Mouse (Mus musculus): ENCODE measurements around the gene Ptms. TPM values are rescaled to one million over a fixed set of nuclear protein-coding genes. Genes with fewer than 3 reads are reported as not detected.

Gene Ptms
- polyA plus RNA-seq, 1 experiment from 2014 or later, result 255 TPM

GRCm38 (mm10) chr6:124943526-124943925, 23.6 kb upstream of the Ptms start:
- no peak for ATAC-seq (replicated peaks; ENCODE audit: insufficient number of reproducible peaks, insufficient read depth, low FRiP score, low read depth)
- WGBS, result 80% methylated on average over 3 of the region's 3 CpGs
- H3K9ac ChIP-seq, result no peak overlapping the region
- no peaks in the 10 kb centered on the region for H3K9me3 ChIP-seq (replicated peaks)
- no peak overlapping the region for H3K27ac ChIP-seq
- no peak overlapping the region for H3K4me3 ChIP-seq
- H3K36me3 ChIP-seq, result no peaks in the 10 kb centered on the region
- H3K4me1 ChIP-seq (replicated peaks), result no peaks in the 10 kb centered on the region
- no peaks in the 10 kb centered on the region for H3K27me3 ChIP-seq
- no peak overlapping the region for H3K4me2 ChIP-seq

- WGBS, result 90% methylated on average over 1 of the region's 1 CpGs
- ATAC-seq (replicated peaks; ENCODE audit: insufficient number of reproducible peaks, insufficient read depth, low FRiP score, low read depth), result no peak
Observed at GRCm38 (mm10) chr6:124941679-124942078, 21.8 kb upstream of the Ptms start.

DNA sequence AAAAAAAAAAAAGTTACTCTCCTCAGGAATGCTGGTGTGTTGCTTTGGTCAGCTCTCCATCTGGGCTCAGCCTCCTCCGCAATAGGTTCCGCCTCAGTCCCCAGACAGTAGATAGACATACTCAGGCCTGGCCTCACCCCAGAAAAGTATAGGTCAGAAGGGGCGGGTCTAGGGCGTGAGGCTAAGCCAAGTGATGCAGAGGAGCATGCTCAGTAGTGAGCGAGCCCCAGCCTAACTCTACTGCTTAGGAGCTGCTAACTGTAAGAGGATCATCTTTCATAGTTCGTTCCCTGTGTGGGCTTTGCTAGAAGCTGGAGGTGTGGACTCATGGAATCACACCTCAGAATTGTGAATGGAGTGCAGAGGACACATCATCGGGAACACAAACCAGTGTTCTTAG, 18.7 kb upstream of the Ptms start:
- Histone ChIP-seq H3K27ac (no peak overlapping the region), H3K4me3 (no peak overlapping the region), H3K4me2 (no peak overlapping the region), H3K27me3 (no peaks in the 10 kb centered on the region), H3K9ac (no peak overlapping the region), H3K4me1 (replicated peaks) (0 out of 2 replicates have a peak, but pooled peaks cover 10% of the 10 kb centered on the region), H3K36me3 (peaks cover 35% of the 10 kb centered on the region), H3K9me3 (replicated peaks) (no peaks in the 10 kb centered on the region)
- 88% methylated on average over 7 of the region's 7 CpGs for WGBS
- 0 out of 2 replicates have a peak, but pooled peaks have one; percentile 47 for ATAC-seq (replicated peaks; ENCODE audit: insufficient number of reproducible peaks, insufficient read depth, low FRiP score, low read depth)

More at GRCm38 (mm10) chr6:124941679-124942078, 21.8 kb upstream of the Ptms start:
- no peak overlapping the region for H3K4me2 ChIP-seq
- H3K36me3 ChIP-seq, result peaks cover 6% of the 10 kb centered on the region; the same call in 1 of the 2 replicates
- H3K9ac ChIP-seq, result no peak overlapping the region
- H3K27me3 ChIP-seq, result no peaks in the 10 kb centered on the region
- H3K9me3 ChIP-seq (replicated peaks), result no peaks in the 10 kb centered on the region
- H3K4me3 ChIP-seq, result no peak overlapping the region
- no peaks in the 10 kb centered on the region for H3K4me1 ChIP-seq (replicated peaks)
- no peak overlapping the region for H3K27ac ChIP-seq

- Histone ChIP-seq H3K4me3 (no peak overlapping the region), H3K36me3 (peaks cover 39% of the 10 kb centered on the region), H3K4me1 (replicated peaks) (peaks cover 15% of the 10 kb centered on the region), H3K9ac (no peak overlapping the region), H3K27ac (no peak overlapping the region), H3K9me3 (replicated peaks) (no peaks in the 10 kb centered on the region), H3K27me3 (no peaks in the 10 kb centered on the region), H3K4me2 (no peak overlapping the region)
- no peak for ATAC-seq (replicated peaks; ENCODE audit: insufficient number of reproducible peaks, insufficient read depth, low FRiP score, low read depth)
- 77% methylated on average over 2 of the region's 2 CpGs for WGBS
Observed at GRCm38 (mm10) chr6:124937493-124937892, 17.6 kb upstream of the Ptms start.

DNA sequence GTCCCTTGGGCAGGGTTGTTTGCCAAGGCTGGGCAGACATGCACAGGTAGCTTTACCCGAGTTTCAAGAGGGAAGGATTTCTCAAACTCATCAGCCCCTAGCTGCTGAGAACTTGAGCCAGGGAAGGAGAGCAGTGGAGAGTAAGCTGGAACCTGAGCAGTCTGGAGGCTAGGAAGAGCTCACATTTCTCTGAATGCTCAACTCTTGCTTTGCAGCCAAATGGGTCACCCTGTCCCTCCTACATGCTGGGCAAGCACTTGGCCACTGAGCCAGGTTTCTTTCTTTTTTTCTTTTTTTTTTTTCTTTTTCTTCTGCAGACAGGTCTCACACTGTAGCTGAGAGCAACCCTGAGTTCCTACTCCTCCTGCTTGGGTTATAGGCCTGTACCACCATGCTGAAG, 16.8 kb upstream of the Ptms start:
- Histone ChIP-seq H3K4me1 (replicated peaks) (peaks cover 20% of the 10 kb centered on the region), H3K9ac (no peak overlapping the region), H3K9me3 (replicated peaks) (no peaks in the 10 kb centered on the region), H3K27me3 (no peaks in the 10 kb centered on the region), H3K4me2 (no peak overlapping the region), H3K27ac (no peak overlapping the region), H3K4me3 (no peak overlapping the region), H3K36me3 (peaks cover 39% of the 10 kb centered on the region)
- WGBS, result 88% methylated on average over 1 of the region's 1 CpGs
- no peak for ATAC-seq (replicated peaks; ENCODE audit: insufficient number of reproducible peaks, insufficient read depth, low FRiP score, low read depth)

DNA sequence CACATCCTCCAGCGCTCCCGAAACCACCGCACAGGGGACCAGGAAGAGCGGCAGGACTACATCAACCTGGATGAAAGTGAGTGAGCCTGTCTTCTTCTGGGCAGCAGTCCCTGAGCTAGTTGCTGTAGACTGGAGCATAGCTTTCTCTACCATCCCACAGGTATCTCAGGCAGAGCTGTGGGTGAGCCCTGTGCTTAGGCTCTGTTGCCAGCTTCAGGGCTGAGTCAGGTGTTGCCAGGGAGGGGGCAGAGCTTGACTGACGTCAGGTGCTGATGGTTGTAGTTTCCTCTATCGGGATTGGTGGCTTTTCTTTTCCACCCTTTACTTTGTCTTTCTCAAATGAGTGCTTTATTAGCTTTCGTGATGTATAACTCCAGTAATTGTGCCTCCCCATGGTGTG, 14.8 kb upstream of the Ptms start:
- WGBS, result 91% methylated on average over 7 of the region's 7 CpGs
- H3K4me3 ChIP-seq, result no peak overlapping the region

DNA sequence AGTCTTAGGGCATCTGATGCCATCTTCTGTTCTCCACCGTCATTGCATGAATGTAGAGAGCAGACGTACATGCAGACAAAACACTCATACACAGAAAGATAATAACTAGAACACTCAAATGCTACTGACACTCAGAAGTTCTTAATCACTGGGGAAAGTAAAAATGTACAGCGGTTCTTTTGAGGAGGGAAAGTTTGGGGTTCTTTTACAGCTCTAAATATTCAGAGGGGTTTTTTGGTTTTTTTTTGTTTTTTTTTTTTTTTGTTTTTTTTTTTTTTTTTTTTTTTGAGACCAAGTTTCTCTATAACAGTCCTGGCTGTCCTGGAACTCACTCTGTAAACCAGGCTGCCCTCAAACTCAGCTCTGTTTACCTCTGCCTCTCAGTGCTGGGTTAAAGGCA, 13.2 kb upstream of the Ptms start:
- Histone ChIP-seq H3K4me3 (peak overlapping the region; percentile 87; the same call in 1 of the 2 replicates), H3K27ac (no peak overlapping the region), H3K4me1 (replicated peaks) (peaks cover 26% of the 10 kb centered on the region), H3K4me2 (peak overlapping the region; percentile 75; the same call in 1 of the 2 replicates), H3K9ac (no peak overlapping the region), H3K9me3 (replicated peaks) (no peaks in the 10 kb centered on the region), H3K27me3 (no peaks in the 10 kb centered on the region), H3K36me3 (peaks cover 39% of the 10 kb centered on the region)
- WGBS, result 88% methylated on average over 3 of the region's 3 CpGs
- no peak for ATAC-seq (replicated peaks; ENCODE audit: insufficient number of reproducible peaks, insufficient read depth, low FRiP score, low read depth)

More for the DNA sequence above, 14.8 kb upstream of the Ptms start:
- H3K4me1 ChIP-seq (replicated peaks), result peaks cover 26% of the 10 kb centered on the region
- no peak overlapping the region for H3K9ac ChIP-seq
- H3K36me3 ChIP-seq, result peaks cover 39% of the 10 kb centered on the region
- no peak overlapping the region for H3K27ac ChIP-seq
- H3K4me2 ChIP-seq, result no peak overlapping the region
- no peak for ATAC-seq (replicated peaks; ENCODE audit: insufficient number of reproducible peaks, insufficient read depth, low FRiP score, low read depth)
- H3K9me3 ChIP-seq (replicated peaks), result no peaks in the 10 kb centered on the region
- no peaks in the 10 kb centered on the region for H3K27me3 ChIP-seq

GRCm38 (mm10) chr6:124932314-124932695, 12.4 kb upstream of the Ptms start:
- peaks cover 39% of the 10 kb centered on the region for H3K36me3 ChIP-seq
- H3K9me3 ChIP-seq (replicated peaks), result no peaks in the 10 kb centered on the region
- H3K9ac ChIP-seq, result peak overlapping the region; percentile 93
- no peak for ATAC-seq (replicated peaks; ENCODE audit: insufficient number of reproducible peaks, insufficient read depth, low FRiP score, low read depth)
- H3K4me2 ChIP-seq, result peak overlapping the region; percentile 75
- peak overlapping the region; percentile 98 for H3K27ac ChIP-seq
- H3K4me1 ChIP-seq (replicated peaks), result peaks cover 26% of the 10 kb centered on the region
- H3K27me3 ChIP-seq, result no peaks in the 10 kb centered on the region
- H3K4me3 ChIP-seq, result peak overlapping the region; percentile 87
- 45% methylated on average over 12 of the region's 12 CpGs for WGBS

- Histone ChIP-seq H3K27me3 (no peaks in the 10 kb centered on the region), H3K9me3 (replicated peaks) (no peaks in the 10 kb centered on the region), H3K9ac (peak overlapping the region; percentile 93), H3K4me3 (peak overlapping the region; percentile 87), H3K4me1 (replicated peaks) (peaks cover 26% of the 10 kb centered on the region), H3K27ac (peak overlapping the region; percentile 98), H3K36me3 (peaks cover 34% of the 10 kb centered on the region), H3K4me2 (peak overlapping the region; percentile 75)
- peak; percentile 17; the same call in 1 of the 2 replicates for ATAC-seq (replicated peaks; ENCODE audit: insufficient number of reproducible peaks, insufficient read depth, low FRiP score, low read depth)
- WGBS, result 1% methylated on average over 48 of the region's 48 CpGs
Observed at GRCm38 (mm10) chr6:124931525-124932313, 11.8 kb upstream of the Ptms start.

- under 1% methylated on average over 60 of the region's 64 CpGs for WGBS
- Histone ChIP-seq H3K4me2 (peak within 1 kb of the TSS; percentile 75), H3K36me3 (peaks cover 27% of the 10 kb centered on the region), H3K27me3 (no peaks in the 10 kb centered on the region), H3K4me3 (peak within 1 kb of the TSS; percentile 87), H3K9ac (peak within 1 kb of the TSS; percentile 93), H3K27ac (peak within 1 kb of the TSS; percentile 98), H3K9me3 (replicated peaks) (no peaks in the 10 kb centered on the region), H3K4me1 (replicated peaks) (peaks cover 31% of the 10 kb centered on the region)
- peak; percentile 91 for ATAC-seq (replicated peaks; ENCODE audit: insufficient number of reproducible peaks, insufficient read depth, low FRiP score, low read depth)
Observed at GRCm38 (mm10) chr6:124930754-124931524, 11.0 kb upstream of the Ptms start, which contains the start of gene Mlf2. TSS of gene Mlf2 (plus strand) at chr6:124931386.

- H3K9ac ChIP-seq, result 0 out of 2 replicates have a peak overlapping the region, but pooled peaks have one; percentile 21
- peak overlapping the region; percentile 75 for H3K4me2 ChIP-seq
- H3K27ac ChIP-seq, result peak overlapping the region; percentile 98
- H3K4me1 ChIP-seq (replicated peaks), result peaks cover 38% of the 10 kb centered on the region
- WGBS, result 60% methylated on average over 1 of the region's 1 CpGs
- H3K36me3 ChIP-seq, result peaks cover 19% of the 10 kb centered on the region
- no peaks in the 10 kb centered on the region for H3K9me3 ChIP-seq (replicated peaks)
- ATAC-seq (replicated peaks; ENCODE audit: insufficient number of reproducible peaks, insufficient read depth, low FRiP score, low read depth), result no peak
- H3K4me3 ChIP-seq, result peak overlapping the region; percentile 87
- no peaks in the 10 kb centered on the region for H3K27me3 ChIP-seq
Observed at GRCm38 (mm10) chr6:124930231-124930630, 10.3 kb upstream of the Ptms start.
